Mouse (Mus musculus) kidney, postnatal 4 days (tissue): ENCODE results near the gene Asic2.

Experiments
- DNase-seq, 2 experiments: peaks; one replicate each; pipeline ENCODE4 v3.0.0; 2021; ENCODE audit warnings: mixed read lengths in 2 of 2

Gene Asic2

GRCm38 (mm10) chr11:81838426-81838825 lies 129.8 kb downstream of the Asic2 start:
- no peak for DNase-seq

- no peak for DNase-seq
Observed at GRCm38 (mm10) chr11:81832381-81832780, 135.9 kb downstream of the Asic2 start.

DNA sequence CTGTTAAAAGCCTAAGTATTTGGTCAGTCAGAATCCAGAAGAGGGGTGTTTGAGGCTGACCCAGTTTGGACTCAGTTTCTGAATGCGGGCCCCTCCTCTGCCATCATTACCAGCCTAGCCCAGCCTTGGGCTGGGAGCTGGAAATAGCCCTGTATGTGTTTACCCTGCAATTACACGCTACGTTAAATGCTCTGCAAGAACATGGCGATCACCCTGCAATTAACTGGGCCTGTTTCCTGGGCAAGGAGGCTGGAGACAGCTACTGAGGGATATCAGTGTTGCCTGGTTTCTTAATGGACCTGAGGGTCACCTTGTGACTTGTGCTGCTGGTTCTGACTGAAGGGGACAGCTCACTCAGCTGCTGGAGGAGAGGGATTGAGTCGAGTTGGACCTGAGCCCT lies 151.7 kb downstream of the Asic2 start:
- no peak for DNase-seq

DNA sequence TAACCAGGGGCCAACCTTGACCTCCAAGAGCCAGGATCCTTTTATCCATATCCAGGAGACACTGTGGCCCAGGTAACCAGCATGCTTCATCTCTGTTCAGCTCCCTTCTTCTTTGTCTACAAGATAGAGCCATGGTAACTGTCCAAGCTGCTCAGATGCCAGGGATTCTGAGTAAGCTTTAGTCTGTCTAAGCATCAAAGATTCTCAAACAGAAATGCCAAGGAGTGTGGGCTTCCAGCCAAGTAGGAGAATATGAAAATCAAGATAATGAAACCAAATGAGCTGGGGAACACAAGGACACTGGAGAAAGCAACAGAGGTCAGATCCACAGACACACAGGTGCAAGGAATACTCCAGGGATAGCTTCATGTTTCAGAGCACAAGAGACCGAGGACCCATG lies 153.4 kb downstream of the Asic2 start:
- no peak for DNase-seq

GRCm38 (mm10) chr11:81806905-81807659 lies 161.2 kb downstream of the Asic2 start:
- DNase-seq = no peak

DNA sequence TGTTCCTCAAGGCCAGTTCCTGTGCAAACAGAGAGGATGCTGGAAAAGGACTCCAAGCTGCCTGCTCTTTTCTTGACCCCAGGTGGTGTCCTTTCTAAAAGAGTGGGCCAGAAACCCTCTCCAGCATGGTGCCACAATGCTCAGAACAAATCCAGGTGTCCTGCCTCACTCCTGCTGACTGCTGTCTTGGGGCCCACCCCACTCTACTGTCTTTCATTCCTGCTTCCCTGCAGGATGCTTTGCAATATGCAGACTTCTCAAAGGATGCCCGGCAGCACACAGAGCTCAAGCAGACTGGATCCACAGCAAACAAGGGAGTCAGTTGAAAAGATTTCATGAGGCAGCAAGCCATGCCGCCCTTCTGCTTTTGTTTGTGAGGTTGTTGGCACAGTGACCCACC lies 164.7 kb downstream of the Asic2 start:
- no peak for DNase-seq

DNA sequence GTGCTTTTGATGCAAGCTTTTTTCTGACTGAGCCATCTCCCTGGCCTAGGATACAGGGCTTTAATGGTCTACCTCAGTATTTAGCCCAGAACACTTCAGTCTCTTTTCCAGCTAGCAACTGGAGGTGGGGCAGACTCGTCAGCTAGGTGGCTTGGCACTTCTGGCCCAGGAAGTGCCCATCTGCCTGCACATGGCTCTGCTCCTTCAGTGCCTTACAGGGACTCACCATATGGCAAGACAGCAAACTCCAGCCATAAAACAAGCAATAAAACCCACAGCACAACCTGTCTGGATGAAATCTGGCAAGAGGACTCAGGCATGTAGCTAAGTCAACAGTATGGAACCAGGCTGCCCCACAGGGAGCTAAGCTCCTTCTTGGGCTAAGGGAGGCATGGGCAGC lies 165.6 kb downstream of the Asic2 start:
- no peak for DNase-seq

DNA sequence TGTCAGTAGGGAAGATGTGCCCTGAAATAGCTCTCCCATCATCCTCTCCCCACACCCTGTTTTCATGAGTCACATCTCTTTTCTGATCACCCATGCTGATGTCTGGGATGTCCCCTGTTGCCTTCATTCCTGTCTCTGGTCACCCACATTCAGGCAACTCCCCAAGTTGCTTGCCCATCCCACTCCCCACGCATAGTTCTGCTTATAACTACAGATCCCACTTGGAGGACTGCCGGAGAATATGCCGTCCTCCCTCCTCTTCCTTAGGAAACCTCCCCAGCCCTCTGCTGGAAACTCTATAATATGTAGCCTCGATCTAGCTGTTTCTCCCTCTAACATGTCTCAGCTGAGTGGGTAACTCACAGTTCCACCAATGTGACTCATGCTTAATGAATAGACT lies 167.4 kb downstream of the Asic2 start:
- no peak for DNase-seq

DNA sequence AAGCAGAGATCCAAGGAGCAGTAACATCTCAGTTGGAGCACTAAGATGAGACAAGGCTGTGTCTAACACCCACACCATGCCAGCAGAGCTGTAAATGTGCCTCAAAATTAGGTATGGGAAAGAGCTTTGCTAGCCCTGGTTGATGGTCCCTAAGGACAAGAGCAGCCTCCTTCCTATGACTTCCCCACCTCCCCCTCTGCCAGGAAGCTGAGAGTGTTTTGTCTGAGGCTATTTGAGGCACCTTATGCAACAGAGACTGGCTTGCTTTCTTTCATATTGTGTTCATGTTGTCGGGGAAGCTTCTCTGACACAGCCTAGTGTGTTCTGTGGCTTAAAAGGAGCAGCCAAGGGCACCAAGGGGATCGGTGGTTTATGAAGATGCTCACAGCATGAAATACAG lies 174.7 kb downstream of the Asic2 start:
- no peak for DNase-seq

DNA sequence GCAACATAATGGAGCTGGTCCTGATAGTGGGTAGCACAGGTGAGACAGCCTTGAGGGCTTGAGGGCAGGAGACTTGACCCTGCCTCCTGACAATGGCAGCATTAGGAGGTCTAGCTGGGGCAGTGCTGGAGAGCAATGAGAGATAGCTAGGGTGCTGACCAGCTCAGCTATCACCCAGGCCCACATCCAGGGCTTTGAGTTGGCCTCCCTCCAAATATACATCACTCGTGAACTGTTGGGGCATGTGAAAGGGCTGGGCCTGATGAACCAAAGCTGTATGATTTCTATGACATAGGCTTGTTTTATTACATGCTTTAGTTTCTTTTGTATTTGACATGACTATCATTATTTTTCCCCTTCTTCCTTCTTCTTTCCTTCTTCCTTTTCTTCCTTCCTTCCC lies 176.7 kb downstream of the Asic2 start:
- DNase-seq = no peak

- DNase-seq = no peak
Observed at GRCm38 (mm10) chr11:81780596-81780995, 187.7 kb downstream of the Asic2 start.

DNA sequence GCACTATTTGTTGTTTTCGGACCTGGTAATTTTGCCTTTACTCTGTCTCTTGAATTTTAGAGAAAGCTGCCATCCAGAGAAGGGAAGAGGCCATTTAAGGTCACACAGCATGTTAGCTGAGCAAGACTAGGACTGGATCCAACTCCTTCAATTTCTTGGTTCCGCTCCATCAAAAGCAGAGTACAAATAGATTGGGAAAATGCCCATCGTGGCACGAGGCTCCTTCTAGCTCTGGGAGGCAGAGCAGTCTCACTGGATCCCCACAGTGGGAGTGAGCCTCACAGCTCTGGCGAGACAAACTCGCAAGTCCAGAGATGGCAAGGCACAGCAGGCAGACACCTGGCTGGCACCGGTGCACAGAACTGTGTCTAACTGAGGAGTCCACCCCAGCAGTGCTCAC lies 188.4 kb downstream of the Asic2 start:
- no peak for DNase-seq

- DNase-seq = no peak
Observed at GRCm38 (mm10) chr11:81771195-81771895, 196.9 kb downstream of the Asic2 start.

DNA sequence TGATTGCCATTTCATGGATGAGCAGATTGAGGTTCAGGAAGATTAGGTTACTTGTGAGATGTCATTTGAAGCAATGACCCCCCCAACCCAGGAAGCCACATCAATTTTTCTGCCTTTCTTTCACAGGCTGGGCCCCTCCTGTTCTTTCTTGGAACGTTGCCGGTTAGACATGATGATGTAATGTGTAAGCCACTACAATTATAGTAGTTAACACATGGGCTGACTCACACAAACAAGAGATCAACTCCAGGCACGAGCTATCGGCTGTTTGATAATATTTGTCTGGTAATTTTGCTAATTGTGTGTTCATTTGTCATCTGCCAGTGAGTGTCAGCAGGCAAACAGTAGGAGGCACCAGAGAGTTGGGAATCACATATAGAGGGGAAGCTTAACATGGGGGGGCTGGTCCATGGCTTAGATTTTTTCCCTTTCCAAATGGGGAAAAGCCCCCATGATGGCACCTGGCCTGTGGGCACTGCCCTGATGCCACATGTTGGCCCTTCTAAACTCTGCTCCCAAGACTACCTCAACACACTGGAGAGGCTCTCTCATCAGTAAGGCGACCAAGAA lies 198.5 kb downstream of the Asic2 start:
- DNase-seq = no peak

DNA sequence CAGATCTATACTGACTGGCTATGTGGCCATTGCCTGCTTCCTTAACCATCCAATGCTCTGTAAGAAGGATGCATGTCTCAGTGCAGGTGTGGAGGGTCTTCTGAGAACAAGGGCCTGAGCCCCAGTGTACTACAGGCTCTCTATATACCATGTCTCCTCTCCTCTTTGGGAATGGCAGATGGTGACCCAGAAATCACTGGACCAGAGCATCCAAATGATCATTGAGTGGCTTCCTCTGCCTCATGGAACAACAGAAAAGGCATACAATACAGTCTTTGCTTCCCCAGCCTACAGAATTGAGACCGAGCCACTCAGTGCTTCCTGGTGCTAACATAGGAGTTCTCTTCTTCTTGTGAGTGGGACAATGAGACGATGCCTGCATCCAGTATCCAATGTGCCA lies 200.0 kb downstream of the Asic2 start:
- DNase-seq = no peak

DNA sequence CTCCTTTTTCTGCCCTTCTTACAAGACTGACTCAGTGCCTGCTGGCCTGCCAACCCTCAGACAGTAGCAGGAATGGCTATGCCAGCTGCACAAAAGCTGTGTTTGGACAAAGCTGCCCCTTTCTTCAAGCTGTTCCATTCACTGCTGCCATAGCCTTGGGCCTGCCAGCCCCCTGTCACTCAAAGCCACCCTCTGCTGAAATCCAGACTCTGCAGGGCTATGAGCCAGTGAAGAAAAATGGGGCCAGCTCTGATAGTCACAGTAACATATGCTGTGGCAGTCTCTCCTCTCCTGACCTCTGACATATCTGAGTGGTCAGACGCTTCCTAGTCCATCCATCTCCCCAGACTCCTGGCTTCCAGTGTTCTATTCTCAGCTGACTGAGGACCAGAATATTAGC lies 200.5 kb downstream of the Asic2 start:
- DNase-seq = no peak

DNA sequence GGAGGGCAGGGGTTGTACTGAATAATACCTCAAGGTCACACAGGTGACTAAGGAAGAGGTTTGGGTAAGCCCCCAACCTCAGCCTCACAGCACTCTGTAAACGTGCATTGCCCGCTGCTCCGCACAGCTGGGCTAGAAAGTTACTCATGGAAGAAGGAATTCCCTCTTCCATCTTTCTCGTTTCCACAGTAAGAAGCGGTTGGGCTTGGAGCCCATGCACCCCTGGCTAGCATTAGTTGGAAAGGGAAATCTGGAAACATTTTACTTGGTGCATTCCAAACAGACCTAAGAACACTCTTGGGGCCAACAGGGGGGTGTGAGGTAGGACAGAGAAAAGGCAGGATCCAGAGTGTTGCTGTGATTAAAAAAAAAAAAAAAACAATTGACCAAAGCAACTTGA lies 203.0 kb downstream of the Asic2 start:
- no peak for DNase-seq

- no peak for DNase-seq
Observed at GRCm38 (mm10) chr11:81764778-81765177, 203.5 kb downstream of the Asic2 start.

DNA sequence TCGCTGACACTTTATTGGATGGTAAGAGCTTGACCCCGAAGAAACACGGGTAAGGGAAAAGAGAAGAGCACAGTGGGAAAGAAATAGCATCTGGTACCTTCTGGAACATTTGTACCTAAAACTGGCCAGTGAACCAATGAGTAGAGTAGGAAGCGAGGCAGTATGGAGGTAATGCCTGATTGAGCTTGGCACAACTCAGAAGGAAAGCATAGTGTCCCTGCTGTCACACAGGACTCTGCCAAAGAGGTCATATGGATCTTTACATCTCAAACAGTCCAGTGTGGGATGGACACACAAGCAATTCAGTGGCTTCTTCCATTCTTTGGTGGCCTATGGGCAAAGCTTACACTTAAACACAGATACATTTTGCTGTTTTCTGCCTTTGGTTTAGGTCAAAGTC lies 211.0 kb downstream of the Asic2 start:
- DNase-seq = no peak

- no peak for DNase-seq
Observed at GRCm38 (mm10) chr11:81750876-81751275, 217.4 kb downstream of the Asic2 start.

GRCm38 (mm10) chr11:81750016-81750415 lies 218.2 kb downstream of the Asic2 start:
- DNase-seq = no peak

- DNase-seq = no peak
Observed at GRCm38 (mm10) chr11:81738995-81739394, 229.3 kb downstream of the Asic2 start.

DNA sequence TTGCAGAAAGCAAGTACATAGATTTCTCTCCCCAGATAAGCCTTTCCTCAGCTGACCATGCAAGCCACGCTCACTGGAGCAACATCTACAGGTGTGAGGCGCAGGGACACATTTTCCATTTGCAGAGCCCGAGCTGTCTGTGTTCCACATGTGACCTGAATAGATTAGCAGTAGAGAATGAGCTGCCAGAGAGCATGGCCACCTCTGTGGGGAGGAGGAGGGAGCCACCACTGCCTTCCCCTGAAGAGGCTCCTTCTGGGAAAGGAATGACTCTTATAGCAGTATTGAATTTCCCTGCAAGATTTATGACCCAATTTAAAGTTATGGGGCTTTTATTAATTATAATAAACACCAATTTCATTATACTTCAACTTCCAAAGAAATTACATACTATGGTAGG lies 230.5 kb downstream of the Asic2 start:
- DNase-seq = no peak

- DNase-seq = no peak
Observed at GRCm38 (mm10) chr11:81722071-81722470, 246.2 kb downstream of the Asic2 start.
